Mouse (Mus musculus): ENCODE results near the gene Adcy9. TPM values are rescaled to one million over a fixed set of nuclear protein-coding genes. Genes with fewer than 3 reads are reported as not detected.

Adcy9 gene
- total and polyA plus RNA-seq, 3 experiments, result 3.0 to 4.3 TPM; not detected in 1

DNA sequence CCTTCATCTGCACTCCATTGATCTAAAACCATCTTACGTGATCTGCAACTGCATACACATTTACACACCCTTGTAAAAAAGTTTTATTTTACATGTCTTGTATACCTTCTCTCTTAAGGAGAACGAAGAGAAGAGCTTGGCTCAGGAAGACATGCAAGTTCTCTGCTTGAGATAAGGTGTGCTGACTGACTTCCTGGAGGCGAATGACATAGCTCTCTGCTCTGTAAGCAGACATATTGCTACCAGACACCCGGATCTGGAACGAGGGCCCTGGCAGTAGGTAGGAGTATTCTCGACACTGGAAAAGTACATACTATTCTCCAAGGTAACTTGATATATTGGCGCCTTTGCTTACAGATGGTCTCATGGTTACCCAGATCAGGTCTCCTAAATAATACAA, 22.7 kb downstream of the Adcy9 start:
- Histone ChIP-seq H3K27ac (ENCODE audit: control insufficient read depth, low read depth, low read length) (peak overlapping the region; percentile 24; the same call in 1 of the 2 replicates), H3K79me2 (ENCODE audit: control insufficient read depth, insufficient read depth, low read length, poor library complexity) (peaks cover 2% of the 10 kb centered on the region; the same call in 1 of the 2 replicates), H3K9me3 (replicated peaks; ENCODE audit: insufficient read depth, low read length) (no peaks in the 10 kb centered on the region), H3K36me3 (ENCODE audit: control insufficient read depth in 1 of 2, insufficient read depth in 2 of 2, low read length in 2 of 2) (peaks cover 0 to 19% of the 10 kb centered on the region in 2 experiments; a peak in 3 of 4 replicates), H3K9ac (ENCODE audit: control insufficient read depth, low read depth, low read length, poor library complexity, severe bottlenecking) (no peak overlapping the region; the same call in 1 of the 2 replicates), H3K4me3 (ENCODE audit: control insufficient read depth in 1 of 2, insufficient read depth in 1 of 2, low read depth in 2 of 2, low read length in 2 of 2) (no peak overlapping the region), H3K27me3 (ENCODE audit: control insufficient read depth in 1 of 2, insufficient read depth in 2 of 2, low read length in 2 of 2) (no peaks in the 10 kb centered on the region), H3K4me1 (ENCODE audit: control insufficient read depth in 1 of 2, insufficient read depth in 2 of 2, low read length in 2 of 2) (peaks cover 14 to 17% of the 10 kb centered on the region in 2 experiments)
- DNase-seq (ENCODE audit: low read depth, low spot score), result peak; percentile 63
- 0 out of 2 replicates have a peak, but pooled peaks have one; percentile 17 for TF ChIP-seq TCF12 (IDR thresholded peaks at IDR 0.05; ENCODE audit: low read depth, low read length)
- TF ChIP-seq CTCF (IDR thresholded peaks at IDR 0.05 in 2 of 3, conservative IDR thresholded peaks at IDR 0.05 in 1 of 3; ENCODE audit: control insufficient read depth in 1 of 3, insufficient read depth in 1 of 3, low read depth in 2 of 3, low read length in 3 of 3, poor library complexity in 1 of 3, severe bottlenecking in 1 of 3), result no peak
- no peak for TF ChIP-seq NELFE (IDR thresholded peaks at IDR 0.05; ENCODE audit: low read depth, low read length)
- TF ChIP-seq SMC3 (IDR thresholded peaks at IDR 0.05; ENCODE audit: low read depth, low read length), result no peak
- TF ChIP-seq EP300 (IDR thresholded peaks at IDR 0.05; ENCODE audit: low read depth in 1 of 2, low read length in 2 of 2), result no peak
- no peak for TF ChIP-seq CHD1 (IDR thresholded peaks at IDR 0.05; ENCODE audit: low read depth, low read length)
- TF ChIP-seq GABPA (IDR thresholded peaks at IDR 0.05; ENCODE audit: low read depth, low read length), result no peak
- TF ChIP-seq USF1 (IDR thresholded peaks at IDR 0.05; ENCODE audit: low read depth, low read length), result no peak
- TF ChIP-seq ZNF384 (IDR thresholded peaks at IDR 0.05; ENCODE audit: low read depth, low read length), result no peak
- no peak for TF ChIP-seq NRF1 (IDR thresholded peaks at IDR 0.05; ENCODE audit: insufficient read depth, low read depth, low read length, poor library complexity, severe bottlenecking)
- TF ChIP-seq ELF1 (IDR thresholded peaks at IDR 0.05; ENCODE audit: low read depth, low read length), result peak; percentile 36; the same call in 1 of the 2 replicates
- TF ChIP-seq JUND (IDR thresholded peaks at IDR 0.05; ENCODE audit: low read depth, low read length), result no peak
- TF ChIP-seq MEF2A (IDR thresholded peaks at IDR 0.05; ENCODE audit: extremely low read depth, insufficient replicate concordance, low read depth, low read length, poor library complexity, severe bottlenecking), result no peak
- TF ChIP-seq POLR2AphosphoS2 (IDR thresholded peaks at IDR 0.05; ENCODE audit: low read length), result no peak
- TF ChIP-seq GATA1 (IDR thresholded peaks at IDR 0.05; ENCODE audit: low read depth, low read length), result peak; percentile 61
- no peak for TF ChIP-seq MAX (IDR thresholded peaks at IDR 0.05; ENCODE audit: low read length)
- TF ChIP-seq KAT2A (conservative IDR thresholded peaks at IDR 0.05; ENCODE audit: low read depth, low read length), result no peak
- TF ChIP-seq BHLHE40 (IDR thresholded peaks at IDR 0.05; ENCODE audit: borderline replicate concordance, low read depth, low read length), result no peak
- TF ChIP-seq MAZ (IDR thresholded peaks at IDR 0.05; ENCODE audit: low read depth, low read length), result no peak
- no peak for TF ChIP-seq MYB (IDR thresholded peaks at IDR 0.05; ENCODE audit: low read depth, low read length)
- no peak for TF ChIP-seq E2F4 (IDR thresholded peaks at IDR 0.05; ENCODE audit: borderline replicate concordance, low read depth, low read length)
- no peak for TF ChIP-seq CHD2 (IDR thresholded peaks at IDR 0.05; ENCODE audit: low read length)
- no peak for TF ChIP-seq SIN3A (IDR thresholded peaks at IDR 0.05; ENCODE audit: low read length)

Measured in MEL (cell line).